Comparison of ENCODE assay signal across 7 mouse cellular contexts in the genomic region with DNA sequence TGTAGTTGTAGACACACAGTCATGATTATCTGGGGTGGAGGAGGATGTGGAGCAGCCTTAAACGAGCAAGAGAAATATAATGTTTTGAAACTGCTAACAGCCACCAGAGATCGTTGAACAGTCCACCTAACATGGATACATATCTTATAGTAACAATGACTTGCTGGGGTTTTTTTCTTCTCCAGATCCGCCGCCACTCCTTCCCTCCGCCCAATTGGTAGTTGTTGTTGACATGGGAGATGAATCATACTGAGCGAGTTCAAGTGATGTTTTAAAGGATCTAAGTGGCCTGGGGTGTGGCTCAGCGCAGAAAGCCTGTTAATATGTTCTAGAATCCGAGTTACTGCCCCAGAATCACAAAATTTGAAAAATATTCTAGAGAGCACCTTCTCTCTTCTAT. TPM values are rescaled to one million over a fixed set of nuclear protein-coding genes. Genes with fewer than 3 reads are reported as not detected.
DNase-seq lines count a peak whose midpoint lies in the region; TF ChIP-seq lines count a peak whose summit lies in the region.

No protein-coding gene starts in this region.

- no peaks in the 10 kb centered on the region for H3K36me3 ChIP-seq in liver, adult 2 months (ENCODE audit: control insufficient read depth, insufficient read depth, low read length)

- 6% methylated on average over 8 of the region's 8 CpGs for WGBS in liver, adult 2 months
- 13% methylated on average over 8 of the region's 8 CpGs for WGBS in olfactory bulb, adult 2 months

- peak overlapping the region; percentile 89 for H3K4me3 ChIP-seq in liver, adult 2 months (ENCODE audit: insufficient read depth, low read depth, low read length)
- H3K4me3 ChIP-seq in olfactory bulb, adult 2 months (ENCODE audit: insufficient read depth, low read depth, low read length) = peak overlapping the region; percentile 77

- TF ChIP-seq POLR2A in liver, adult 2 months (IDR thresholded peaks at IDR 0.05; ENCODE audit: extremely low read depth, insufficient read depth, low read length) = no peak
- no peak for TF ChIP-seq POLR2A in olfactory bulb, adult 2 months (IDR thresholded peaks at IDR 0.05; ENCODE audit: insufficient read depth, low read depth, low read length)

- peak overlapping the region; percentile 95; the same call in 1 of the 2 replicates for H3K9ac ChIP-seq in liver, adult 2 months (ENCODE audit: low read depth, low read length)

- peak; percentile 62 for DNase-seq in urinary bladder, postnatal 14 days (ENCODE audit: low spot score)
- no peak for DNase-seq in urinary bladder, postnatal 25 days (ENCODE audit: low spot score)
- DNase-seq in fibroblast of lung, adult 2 months (ENCODE audit: low read depth) = peak; percentile 56
- DNase-seq in liver, adult 2 months (ENCODE audit: extremely low read depth, low read depth, low spot score) = no peak
- no peak for DNase-seq in left cerebral cortex, adult 11 months (ENCODE audit: low spot score)
- DNase-seq in right cerebral cortex, adult 18-20 months = no peak

- TF ChIP-seq CTCF in liver, adult 2 months (IDR thresholded peaks at IDR 0.05; ENCODE audit: low read depth, low read length) = no peak
- no peak for TF ChIP-seq CTCF in olfactory bulb, adult 2 months (IDR thresholded peaks at IDR 0.05; ENCODE audit: insufficient read depth, low read depth, low read length)

- H3K79me2 ChIP-seq in liver, adult 2 months (ENCODE audit: control insufficient read depth, insufficient read depth, low read length) = peaks cover 44% of the 10 kb centered on the region

- H3K4me1 ChIP-seq in liver, adult 2 months (ENCODE audit: control insufficient read depth, insufficient read depth, low read length) = peaks cover 35% of the 10 kb centered on the region
- peaks cover 15% of the 10 kb centered on the region for H3K4me1 ChIP-seq in olfactory bulb, adult 2 months (ENCODE audit: control insufficient read depth, insufficient read depth, low read length)

- no peaks in the 10 kb centered on the region for H3K27me3 ChIP-seq in liver, adult 2 months (ENCODE audit: control insufficient read depth, insufficient read depth, low read length)

- H3K27ac ChIP-seq in liver, adult 2 months (replicated peaks; ENCODE audit: insufficient read depth, low read depth, low read length) = peak overlapping the region; percentile 77
- H3K27ac ChIP-seq in olfactory bulb, adult 2 months (ENCODE audit: insufficient read depth, low read depth, low read length) = no peak overlapping the region

RNA-seq across cellular contexts. Expression of a gene that starts 2.8 kb away (rescaled TPM):
- total RNA-seq in liver, adult 2 months (2014; rRNA removed) = 151 and 152 TPM in 2 replicates
- polyA plus RNA-seq in liver, adult 2 months (2012; rRNA removed) = 477 and 580 TPM in 2 replicates
- polyA plus RNA-seq in olfactory bulb, adult 2 months (2012; ENCODE audit: insufficient read depth, insufficient read length, low replicate concordance, missing spikeins) = not detected in 2 replicates

Comparison
In these comparisons a context has a peak if more than half of its experiments do, and no peak if none do; other contexts are left out.
1. DNase-seq: peak in urinary bladder, postnatal 14 days (single experiment) and fibroblast of lung, adult 2 months (single experiment); none in urinary bladder, postnatal 25 days (single experiment), liver, adult 2 months (single experiment), left cerebral cortex, adult 11 months (single experiment) and right cerebral cortex, adult 18-20 months (single experiment).
2. RNA of a gene that starts 2.8 kb away (polyA plus RNA-seq): 477 to 580 TPM in liver, adult 2 months; not detected in olfactory bulb, adult 2 months; every median in the first group is over 100 times any median in the second.